Comparison of ENCODE assay signal across 8 mouse cellular contexts in the genomic region with DNA sequence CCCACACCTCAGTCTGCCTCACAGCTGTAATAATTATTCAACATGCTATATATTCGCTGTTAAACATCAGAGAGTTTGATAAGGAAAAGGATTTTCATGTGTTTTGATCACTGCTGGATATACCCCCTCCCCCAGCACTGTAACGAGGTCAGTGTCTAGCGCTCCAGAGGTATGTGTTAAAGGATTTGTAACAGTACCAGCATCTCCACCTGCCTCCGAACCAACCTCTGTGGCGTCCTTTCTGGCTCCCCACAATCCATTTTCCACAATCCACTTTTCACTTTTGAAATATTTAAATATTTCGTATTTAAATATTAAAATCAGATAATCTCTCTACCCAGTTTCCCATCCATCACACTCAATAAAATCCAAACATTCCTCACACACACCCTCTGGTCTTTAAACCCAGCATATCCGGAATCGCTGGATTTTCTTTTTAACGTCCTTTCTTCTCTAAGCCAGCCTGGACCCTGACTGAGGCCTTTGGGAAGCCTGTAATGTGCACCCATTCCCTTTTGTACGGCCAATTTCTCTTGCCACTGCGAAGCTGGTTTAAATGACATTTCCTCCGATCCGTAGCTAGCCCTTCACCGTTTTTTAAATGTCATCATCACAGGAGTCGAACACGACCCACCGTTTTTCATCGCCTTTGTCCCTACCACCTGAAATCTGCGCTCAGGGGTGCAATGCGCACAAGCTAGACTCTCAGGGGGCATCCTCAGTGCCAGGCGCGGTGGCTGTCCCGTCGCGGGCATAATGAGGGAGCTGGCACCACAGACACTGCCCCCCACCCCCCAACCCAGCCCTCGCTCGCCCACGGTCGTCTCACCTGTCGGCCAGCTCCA. TPM values are rescaled to one million over a fixed set of nuclear protein-coding genes. Genes with fewer than 3 reads are reported as not detected.
DNase-seq lines count a peak whose midpoint lies in the region; ATAC-seq and TF ChIP-seq lines count a peak whose summit lies in the region.

No protein-coding gene starts in this region.

- peak overlapping the region; percentile 70 for H3K4me2 ChIP-seq in lung, embryonic 16.5 days (ENCODE audit: low read depth, low read length)
- peak overlapping the region; percentile 96 for H3K4me2 ChIP-seq in heart, embryonic 16.5 days (ENCODE audit: low read depth, low read length)
- H3K4me2 ChIP-seq in lung, postnatal 0 days (replicated peaks; ENCODE audit: low read depth, low read length), result peak overlapping the region; percentile 96

- no peak for TF ChIP-seq EP300 in lung, postnatal 0 days (IDR thresholded peaks at IDR 0.05)

- peaks cover 15% of the 10 kb centered on the region for H3K4me1 ChIP-seq in lung, embryonic 16.5 days (replicated peaks; ENCODE audit: control insufficient read depth, insufficient read depth, low read length)
- peaks cover 5% of the 10 kb centered on the region; the same call in 1 of the 2 replicates for H3K4me1 ChIP-seq in cortical plate, adult 2 months (ENCODE audit: control insufficient read depth, insufficient read depth, low read length)
- H3K4me1 ChIP-seq in heart, embryonic 16.5 days (ENCODE audit: control insufficient read depth, insufficient read depth, low read length), result peaks cover 16% of the 10 kb centered on the region
- peaks cover 13% of the 10 kb centered on the region for H3K4me1 ChIP-seq in lung, postnatal 0 days (ENCODE audit: insufficient read depth, low read depth, low read length)

- 2% methylated on average over 30 of the region's 30 CpGs for WGBS in lung, embryonic 16.5 days
- 4% methylated on average over 30 of the region's 30 CpGs for WGBS in heart, embryonic 16.5 days
- 3% methylated on average over 30 of the region's 30 CpGs for WGBS in lung, postnatal 0 days

- H3K27ac ChIP-seq in lung, embryonic 16.5 days (ENCODE audit: low read length), result peak overlapping the region; percentile 52; the same call in 1 of the 2 replicates
- H3K27ac ChIP-seq in cortical plate, adult 2 months (ENCODE audit: insufficient read depth, low read length), result no peak overlapping the region
- no peak overlapping the region for H3K27ac ChIP-seq in heart, embryonic 16.5 days (ENCODE audit: low read length)
- peak overlapping the region; percentile 1; the same call in 1 of the 2 replicates for H3K27ac ChIP-seq in lung, postnatal 0 days (ENCODE audit: low read length)

- ATAC-seq in lung, embryonic 16.5 days (ENCODE audit: low read depth), result no peak
- no peak for ATAC-seq in heart, embryonic 16.5 days (replicated peaks; ENCODE audit: extremely low read depth, insufficient read depth, low FRiP score)
- ATAC-seq in lung, postnatal 0 days, result no peak

- no peak for TF ChIP-seq CTCF in cortical plate, adult 2 months (IDR thresholded peaks at IDR 0.05; ENCODE audit: extremely low read depth, insufficient read depth, low read length)
- no peak for TF ChIP-seq CTCF in lung, postnatal 0 days (IDR thresholded peaks at IDR 0.05)

- no peak for TF ChIP-seq POLR2A in cortical plate, adult 2 months (IDR thresholded peaks at IDR 0.05; ENCODE audit: extremely low read depth, insufficient read depth, low read length)

- H3K9ac ChIP-seq in lung, embryonic 16.5 days (ENCODE audit: low read length), result peak overlapping the region; percentile 97
- peak overlapping the region; percentile 93 for H3K9ac ChIP-seq in heart, embryonic 16.5 days (ENCODE audit: low read length)
- H3K9ac ChIP-seq in lung, postnatal 0 days (replicated peaks; ENCODE audit: low read depth), result peak overlapping the region; percentile 75

- H3K4me3 ChIP-seq in lung, embryonic 16.5 days (ENCODE audit: low read length), result peak overlapping the region; percentile 99
- peak overlapping the region; percentile 96 for H3K4me3 ChIP-seq in cortical plate, adult 2 months (ENCODE audit: insufficient read depth, low read length)
- H3K4me3 ChIP-seq in heart, embryonic 16.5 days (ENCODE audit: low read length), result peak overlapping the region; percentile 76
- H3K4me3 ChIP-seq in lung, postnatal 0 days (ENCODE audit: low read depth, low read length), result peak overlapping the region; percentile 94

- H3K9me3 ChIP-seq in lung, embryonic 16.5 days (ENCODE audit: control insufficient read depth, low read length), result no peaks in the 10 kb centered on the region
- H3K9me3 ChIP-seq in heart, embryonic 16.5 days (replicated peaks; ENCODE audit: control insufficient read depth, low read length), result no peaks in the 10 kb centered on the region
- no peaks in the 10 kb centered on the region for H3K9me3 ChIP-seq in lung, postnatal 0 days (ENCODE audit: low read length)

- no peak for DNase-seq in lung, postnatal 10 days
- DNase-seq in lung, postnatal 0 days (ENCODE audit: low spot score), result peak; percentile 18
- DNase-seq in urinary bladder, postnatal 14 days (ENCODE audit: low spot score), result no peak
- no peak for DNase-seq in thymus, postnatal 36 days
- no peak for DNase-seq in kidney, adult 11 months

- H3K27me3 ChIP-seq in lung, embryonic 16.5 days (ENCODE audit: control insufficient read depth, insufficient read depth, low read depth, low read length), result no peaks in the 10 kb centered on the region
- no peaks in the 10 kb centered on the region for H3K27me3 ChIP-seq in heart, embryonic 16.5 days (ENCODE audit: control insufficient read depth, insufficient read depth, low read length)
- no peaks in the 10 kb centered on the region for H3K27me3 ChIP-seq in lung, postnatal 0 days (replicated peaks; ENCODE audit: insufficient read depth, low read length)

- peaks cover 2% of the 10 kb centered on the region; the same call in 1 of the 2 replicates for H3K36me3 ChIP-seq in lung, embryonic 16.5 days (ENCODE audit: control insufficient read depth, insufficient read depth, low read length)
- H3K36me3 ChIP-seq in heart, embryonic 16.5 days (ENCODE audit: control insufficient read depth, insufficient read depth), result peaks cover 7% of the 10 kb centered on the region
- H3K36me3 ChIP-seq in lung, postnatal 0 days (ENCODE audit: insufficient read depth, low read length), result no peaks in the 10 kb centered on the region

RNA-seq across cellular contexts. Expression of gene Klhl11, which starts 1.0 kb away (rescaled TPM):
- 8.3 and 8.4 TPM in 2 replicates for polyA plus RNA-seq in lung, embryonic 16.5 days (2015; fragmentation: Nextera tagmentation; extraction: Ambion mirVana)
- polyA plus RNA-seq in cortical plate, adult 2 months (2012; rRNA removed), result 13.8 TPM in 2 replicates
- 8.7 and 9.5 TPM in 2 replicates for polyA plus RNA-seq in heart, embryonic 16.5 days (2015; fragmentation: Nextera tagmentation; extraction: Ambion mirVana)
- polyA plus RNA-seq in lung, postnatal 0 days (2015; fragmentation: Nextera tagmentation; extraction: Ambion mirVana), result 3.6 and 4.1 TPM in 2 replicates

RNA-seq across cellular contexts. Expression of gene Klhl10, which starts 29.9 kb away (rescaled TPM):
- polyA plus RNA-seq in lung, embryonic 16.5 days (2015; fragmentation: Nextera tagmentation; extraction: Ambion mirVana), result 0.60 and 0.73 TPM in 2 replicates
- 0.52 and 0.55 TPM in 2 replicates for polyA plus RNA-seq in cortical plate, adult 2 months (2012; rRNA removed)
- 0.29 and 0.47 TPM in 2 replicates for polyA plus RNA-seq in heart, embryonic 16.5 days (2015; fragmentation: Nextera tagmentation; extraction: Ambion mirVana)
- polyA plus RNA-seq in lung, postnatal 0 days (2015; fragmentation: Nextera tagmentation; extraction: Ambion mirVana), result 0.38 and 0.43 TPM in 2 replicates

RNA-seq across cellular contexts. Expression of gene Nt5c3b, which starts 30.0 kb away (rescaled TPM):
- polyA plus RNA-seq in lung, embryonic 16.5 days (2015; fragmentation: Nextera tagmentation; extraction: Ambion mirVana), result 126 and 129 TPM in 2 replicates
- polyA plus RNA-seq in cortical plate, adult 2 months (2012; rRNA removed), result 70.9 and 73.6 TPM in 2 replicates
- polyA plus RNA-seq in heart, embryonic 16.5 days (2015; fragmentation: Nextera tagmentation; extraction: Ambion mirVana), result 107 and 110 TPM in 2 replicates
- polyA plus RNA-seq in lung, postnatal 0 days (2015; fragmentation: Nextera tagmentation; extraction: Ambion mirVana), result 56.3 and 57.6 TPM in 2 replicates

RNA-seq across cellular contexts. Expression of gene Fkbp10, which starts 56.1 kb away (rescaled TPM):
- 148 and 152 TPM in 2 replicates for polyA plus RNA-seq in lung, embryonic 16.5 days (2015; fragmentation: Nextera tagmentation; extraction: Ambion mirVana)
- polyA plus RNA-seq in cortical plate, adult 2 months (2012; rRNA removed), result 8.0 and 9.6 TPM in 2 replicates
- polyA plus RNA-seq in heart, embryonic 16.5 days (2015; fragmentation: Nextera tagmentation; extraction: Ambion mirVana), result 89.4 and 98.0 TPM in 2 replicates
- 75.6 and 86.5 TPM in 2 replicates for polyA plus RNA-seq in lung, postnatal 0 days (2015; fragmentation: Nextera tagmentation; extraction: Ambion mirVana)

RNA-seq across cellular contexts. Expression of gene Acly, which starts 56.2 kb away (rescaled TPM):
- polyA plus RNA-seq in lung, embryonic 16.5 days (2015; fragmentation: Nextera tagmentation; extraction: Ambion mirVana), result 150 and 155 TPM in 2 replicates
- 87.1 and 94.6 TPM in 2 replicates for polyA plus RNA-seq in cortical plate, adult 2 months (2012; rRNA removed)
- polyA plus RNA-seq in heart, embryonic 16.5 days (2015; fragmentation: Nextera tagmentation; extraction: Ambion mirVana), result 64.4 and 67.1 TPM in 2 replicates
- polyA plus RNA-seq in lung, postnatal 0 days (2015; fragmentation: Nextera tagmentation; extraction: Ambion mirVana), result 85.7 and 92.9 TPM in 2 replicates

Comparison
In these comparisons a context has a peak if more than half of its experiments do, and no peak if none do; other contexts are left out.
1. H3K27ac ChIP-seq: peak in lung, embryonic 16.5 days (single experiment) and lung, postnatal 0 days (single experiment); none in cortical plate, adult 2 months (single experiment) and heart, embryonic 16.5 days (single experiment).
2. Peak in every context shown above with its lines, with median percentiles within 50 percentile points of each other: H3K4me2 ChIP-seq, H3K4me3 ChIP-seq and H3K9ac ChIP-seq.